Mouse (Mus musculus) heart, embryonic 11.5 days (tissue): ENCODE results near the gene Col1a1. TPM values are rescaled to one million over a fixed set of nuclear protein-coding genes. Genes with fewer than 3 reads are reported as not detected.

Source experiments
- ATAC-seq: fragments of 200-750 bp; cut with Nextera tagmentation; replicated peaks from 2 replicates; pipeline ENCODE4 v1.8.0; 2017; ENCODE audit warnings: moderate library complexity; ENCODE audit not compliant: insufficient number of reproducible peaks, low FRiP score, low TSS enrichment
- H3K27ac ChIP-seq: fragments of 300-500 bp; sonication (generic); 2 replicates; pipeline ENCODE4 v1.5.1; 2014; ENCODE audit warnings: mild to moderate bottlenecking, low read depth, low read length
- H3K27me3 ChIP-seq: fragments of 300-500 bp; sonication (generic); 2 replicates; pipeline ENCODE4 v1.6.1; 2014; ENCODE audit warnings: mild to moderate bottlenecking, low read length, mixed read lengths; ENCODE audit not compliant: control insufficient read depth, insufficient read depth
- H3K36me3 ChIP-seq: fragments of 300-500 bp; sonication (generic); 2 replicates; pipeline ENCODE4 v1.6.1; 2014; ENCODE audit warnings: mild to moderate bottlenecking, low read length, moderate library complexity, mixed read lengths; ENCODE audit not compliant: control insufficient read depth, insufficient read depth
- H3K4me1 ChIP-seq: fragments of 300-500 bp; sonication (generic); 2 replicates; pipeline ENCODE4 v1.6.1; 2014; ENCODE audit warnings: low read length; ENCODE audit not compliant: control insufficient read depth, insufficient read depth
- H3K4me2 ChIP-seq: fragments of 300-500 bp; sonication (generic); 2 replicates; pipeline ENCODE4 v1.6.1; 2014; ENCODE audit warnings: mild to moderate bottlenecking, moderate library complexity
- H3K4me3 ChIP-seq: fragments of 300-500 bp; sonication (generic); 2 replicates; pipeline ENCODE4 v1.5.1; 2014; ENCODE audit warnings: low read depth, low read length
- H3K9ac ChIP-seq: fragments of 300-500 bp; sonication (generic); 2 replicates; pipeline ENCODE4 v1.6.1; 2014; ENCODE audit warnings: mild to moderate bottlenecking, low read depth, low read length, moderate library complexity
- H3K9me3 ChIP-seq: fragments of 300-500 bp; sonication (generic); replicated peaks from 2 replicates; pipeline ENCODE4 v1.6.1; 2016; ENCODE audit warnings: low read length; ENCODE audit not compliant: control insufficient read depth
- WGBS: fragments of 180-500 bp; shearing (Covaris S2); extraction: QIAGEN DNeasy Blood & Tissue Kit; methylation state at CpG from one replicate; pipeline ENCODE4 v1.1.7; 2014; ENCODE audit not compliant: insufficient replicate concordance; 5-methylcytosine and 5-hydroxymethylcytosine counted together
- polyA plus RNA-seq: library from polyadenylated mRNA; unstranded; fragments of >200 nt; fragmentation: Nextera tagmentation; extraction: Ambion mirVana; gene quantifications from 2 replicates; pipeline ENCODE4 v1.2.1, GENCODE M21; 2014

Gene Col1a1
- polyA plus RNA-seq, 1 experiment from 2014 or later = 129 TPM

DNA sequence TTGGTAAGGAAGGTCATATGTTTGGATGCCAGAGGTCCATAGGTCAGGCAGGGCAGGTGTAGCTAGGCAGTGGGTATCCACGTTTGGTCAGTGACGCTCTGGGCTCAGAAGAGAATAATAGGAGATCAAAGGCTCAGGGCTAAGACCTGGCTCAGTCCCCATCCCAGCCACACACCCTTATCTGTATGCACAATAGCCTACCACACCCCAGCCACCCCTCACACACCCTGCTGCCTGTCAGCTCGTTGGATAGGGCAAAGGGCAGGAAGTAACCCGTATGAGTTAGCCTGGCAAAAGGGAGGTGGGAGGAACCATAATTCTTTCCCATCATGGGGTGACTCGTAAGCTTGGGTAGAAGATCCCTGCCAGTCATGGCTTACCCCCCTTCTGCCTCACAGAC, 61.6 kb downstream of the Col1a1 start:
- Histone ChIP-seq H3K27ac (peak overlapping the region; percentile 71), H3K4me2 (peak overlapping the region; percentile 46), H3K9me3 (no peaks in the 10 kb centered on the region), H3K27me3 (no peaks in the 10 kb centered on the region), H3K9ac (peak overlapping the region; percentile 56), H3K4me1 (peaks cover 60% of the 10 kb centered on the region), H3K36me3 (peaks cover 33% of the 10 kb centered on the region), H3K4me3 (peak overlapping the region; percentile 30)
- WGBS = 61% methylated on average over 5 of the region's 5 CpGs
- peak; percentile 91 for ATAC-seq

DNA sequence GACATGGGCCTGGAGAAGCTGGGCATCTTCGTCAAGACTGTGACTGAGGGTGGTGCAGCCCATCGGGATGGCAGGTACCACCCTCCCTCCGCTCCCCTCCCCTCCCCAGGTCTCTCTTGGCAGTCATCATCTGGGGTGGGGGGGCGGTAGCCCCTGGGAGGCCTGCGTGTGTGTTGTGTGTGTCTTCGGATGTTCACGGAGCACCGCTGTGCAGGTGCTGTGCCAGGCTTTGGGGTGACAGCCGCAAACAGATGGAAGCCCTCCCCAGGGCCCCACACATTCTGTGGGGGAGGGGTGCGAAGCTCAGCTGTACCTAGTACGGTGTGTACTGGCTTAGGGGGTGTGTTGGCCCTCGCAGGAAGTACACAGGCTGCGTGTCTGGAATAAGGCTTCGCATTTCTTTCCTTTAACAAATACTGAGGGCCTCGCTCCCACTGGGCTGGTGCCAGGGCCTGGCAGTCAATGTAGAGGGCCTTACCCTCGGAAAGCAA, 62.1 kb downstream of the Col1a1 start:
- Histone ChIP-seq H3K4me2 (peak overlapping the region; percentile 44), H3K4me1 (peaks cover 58% of the 10 kb centered on the region), H3K27ac (peak overlapping the region; percentile 69), H3K9ac (peak overlapping the region; percentile 56), H3K9me3 (no peaks in the 10 kb centered on the region), H3K36me3 (peaks cover 33% of the 10 kb centered on the region), H3K4me3 (peak overlapping the region; percentile 30), H3K27me3 (no peaks in the 10 kb centered on the region)
- ATAC-seq = no peak
- WGBS = 71% methylated on average over 16 of the region's 16 CpGs

- Histone ChIP-seq H3K9ac (peak overlapping the region; percentile 44; the same call in 1 of the 2 replicates), H3K9me3 (no peaks in the 10 kb centered on the region), H3K27ac (no peak overlapping the region), H3K27me3 (no peaks in the 10 kb centered on the region), H3K36me3 (peaks cover 36% of the 10 kb centered on the region), H3K4me1 (peaks cover 53% of the 10 kb centered on the region), H3K4me3 (peak overlapping the region; percentile 30), H3K4me2 (peak overlapping the region; percentile 44)
- no peak for ATAC-seq
- WGBS = 58% methylated on average over 8 of the region's 8 CpGs
Observed at GRCm38 (mm10) chr11:95000128-95000527, 64.1 kb downstream of the Col1a1 start.

GRCm38 (mm10) chr11:95000548-95000947, 64.5 kb downstream of the Col1a1 start:
- H3K9me3 ChIP-seq = no peaks in the 10 kb centered on the region
- WGBS = 18% methylated on average over 4 of the region's 4 CpGs
- H3K9ac ChIP-seq = peak overlapping the region; percentile 44
- H3K27me3 ChIP-seq = no peaks in the 10 kb centered on the region
- peak overlapping the region; percentile 44 for H3K4me2 ChIP-seq
- H3K4me3 ChIP-seq = peak overlapping the region; percentile 30; the same call in 1 of the 2 replicates
- peak overlapping the region; percentile 67 for H3K27ac ChIP-seq
- ATAC-seq = no peak
- peaks cover 51% of the 10 kb centered on the region for H3K4me1 ChIP-seq
- H3K36me3 ChIP-seq = peaks cover 37% of the 10 kb centered on the region

- 2% methylated on average over 8 of the region's 8 CpGs for WGBS
- Histone ChIP-seq H3K36me3 (peaks cover 37% of the 10 kb centered on the region), H3K27me3 (no peaks in the 10 kb centered on the region), H3K4me2 (peak overlapping the region; percentile 44), H3K27ac (peak overlapping the region; percentile 67), H3K9me3 (no peaks in the 10 kb centered on the region), H3K4me3 (no peak overlapping the region), H3K9ac (no peak overlapping the region; the same call in 1 of the 2 replicates), H3K4me1 (peaks cover 51% of the 10 kb centered on the region)
- no peak for ATAC-seq
Observed at GRCm38 (mm10) chr11:95001058-95001457, 65.0 kb downstream of the Col1a1 start.

GRCm38 (mm10) chr11:95001584-95002347, 65.7 kb downstream of the Col1a1 start:
- H3K9ac ChIP-seq = 0 out of 2 replicates have a peak overlapping the region, but pooled peaks have one; percentile 39
- H3K27ac ChIP-seq = no peak overlapping the region
- 87% methylated on average over 21 of the region's 21 CpGs for WGBS
- H3K36me3 ChIP-seq = peaks cover 31% of the 10 kb centered on the region
- H3K27me3 ChIP-seq = no peaks in the 10 kb centered on the region
- no peak overlapping the region for H3K4me3 ChIP-seq
- no peak overlapping the region for H3K4me2 ChIP-seq
- peaks cover 52% of the 10 kb centered on the region for H3K4me1 ChIP-seq
- ATAC-seq = no peak
- H3K9me3 ChIP-seq = no peaks in the 10 kb centered on the region

Other genes with a start within 250 kb of the Col1a1 start
- gene Gm11541, start 231.7 kb upstream of the Col1a1 start, polyA plus RNA-seq = not detected in 2 replicates
- gene Cdc34b, start 194.4 kb upstream of the Col1a1 start, polyA plus RNA-seq = 0.13 TPM in 1 of 2 replicates, not detected in the other
- gene Tmem92, start 153.5 kb upstream of the Col1a1 start, polyA plus RNA-seq = not detected in 2 replicates
- gene Hils1, start 31.4 kb downstream of the Col1a1 start, polyA plus RNA-seq = 0.24 TPM in 1 of 2 replicates, not detected in the other
- 24.7 and 25.3 TPM in 2 replicates for gene Sgca, start 40.1 kb downstream of the Col1a1 start, polyA plus RNA-seq
- 11.4 and 16.3 TPM in 2 replicates for gene Ppp1r9b, start 54.8 kb downstream of the Col1a1 start, polyA plus RNA-seq
- gene Samd14, start 73.7 kb downstream of the Col1a1 start, polyA plus RNA-seq = 16.0 and 16.3 TPM in 2 replicates
- 45.6 and 53.0 TPM in 2 replicates for gene Pdk2, start 105.1 kb downstream of the Col1a1 start, polyA plus RNA-seq
- 8.5 and 9.7 TPM in 2 replicates for gene Itga3, start 140.6 kb downstream of the Col1a1 start, polyA plus RNA-seq
- gene Dlx3, start 183.9 kb downstream of the Col1a1 start, polyA plus RNA-seq = 0.30 and 0.40 TPM in 2 replicates
- not detected in 2 replicates for gene Dlx4, start 210.0 kb downstream of the Col1a1 start, polyA plus RNA-seq